Comparison of ENCODE assay signal across 8 mouse cellular contexts in genomic region chr9:121354792-121355390, GRCm38 (mm10). TPM values are rescaled to one million over a fixed set of nuclear protein-coding genes. Genes with fewer than 3 reads are reported as not detected.
A peak's percentile ranks its signal among the peaks of the same experiment; 100 is the strongest.
DNase-seq lines count a peak whose midpoint lies in the region; TF ChIP-seq lines count a peak whose summit lies in the region.

No protein-coding gene starts in this region.

- TF ChIP-seq POLR2A in spleen, adult 2 months (IDR thresholded peaks at IDR 0.05; ENCODE audit: low read depth, low read length) = no peak

- no peaks in the 10 kb centered on the region for H3K27me3 ChIP-seq in spleen, adult 2 months (ENCODE audit: control insufficient read depth, insufficient read depth, low read length)

- TF ChIP-seq CTCF in spleen, adult 2 months (IDR thresholded peaks at IDR 0.05; ENCODE audit: extremely low read depth, insufficient read depth, insufficient read length, insufficient replicate concordance) = peak; percentile 74; the same call in 1 of the 2 replicates

- intact Hi-C loops in heart, postnatal 36 days (cut with DNase I) = loop anchor here (1.0 to 5.0 kb wide), 3 partner anchors 18 to 783 kb away; partner anchors contain the start of gene Rpl14

- peaks cover 5% of the 10 kb centered on the region; the same call in 1 of the 2 replicates for H3K4me1 ChIP-seq in spleen, adult 2 months (ENCODE audit: control insufficient read depth, insufficient read depth, insufficient read length)

- 76% methylated on average over 4 of the region's 4 CpGs for WGBS in spleen, adult 2 months

- H3K4me3 ChIP-seq in spleen, adult 2 months (ENCODE audit: extremely low read depth, insufficient read depth, insufficient read length) = no peak overlapping the region

- peak; percentile 61 for DNase-seq in adrenal gland, postnatal 14 days
- DNase-seq in adrenal gland, postnatal 4 days (ENCODE audit: low spot score in 2 of 2) = no peak
- DNase-seq in A20 (ENCODE audit: low read depth, low spot score) = peak; percentile 56
- peak; percentile 58 to 64 for DNase-seq in cerebellum, postnatal 10 days
- DNase-seq in heart, postnatal 36 days = peak; percentile 69 to 76
- DNase-seq in lung, adult 18-20 months = peak; percentile 65 to 69
- DNase-seq in spleen, adult 2 months (ENCODE audit: low read depth in 1 of 2, low spot score in 2 of 2) = peak in 1 of 2 experiments; percentile 62
- DNase-seq in retina, postnatal 1 day = no peak

- H3K36me3 ChIP-seq in spleen, adult 2 months (ENCODE audit: control insufficient read depth, insufficient read depth, low read length) = no peaks in the 10 kb centered on the region

- H3K27ac ChIP-seq in spleen, adult 2 months (ENCODE audit: insufficient read depth, low read length) = no peak overlapping the region

RNA-seq across cellular contexts. Expression of gene Trak1, which starts 57.6 kb away (rescaled TPM):
- total RNA-seq in adrenal gland, postnatal 14 days (2021) = 83.1 and 84.0 TPM in 2 replicates
- total RNA-seq in adrenal gland, postnatal 4 days (2021) = 10 to 100 TPM; 76.0 to 83.4 TPM
- 100 to 1,000 TPM; 305 to 315 TPM for total RNA-seq in heart, postnatal 36 days (2021)
- polyA plus RNA-seq in spleen, adult 2 months (2012; rRNA removed) = 31.0 and 43.6 TPM in 2 replicates

Comparison
In these comparisons a context has a peak if more than half of its experiments do, and no peak if none do; other contexts are left out.
1. DNase-seq: peak in adrenal gland, postnatal 14 days (single experiment), A20 (single experiment), cerebellum, postnatal 10 days (2 of 2), heart, postnatal 36 days (2 of 2) and lung, adult 18-20 months (2 of 2); none in adrenal gland, postnatal 4 days (0 of 2) and retina, postnatal 1 day (single experiment).